Mouse (Mus musculus) megakaryocyte, embryonic 14.5 days (primary cell): ENCODE data around the gene Pepd. TPM values are rescaled to one million over a fixed set of nuclear protein-coding genes. Genes with fewer than 3 reads are reported as not detected.

Experiments
- H3K27me3 ChIP-seq: replicated peaks from 2 replicates; pipeline ENCODE3; 2012; ENCODE audit warnings: inconsistent platforms
- H3K36me3 ChIP-seq: replicated peaks from 2 replicates; pipeline ENCODE3; 2012; ENCODE audit warnings: low read length, inconsistent platforms, mixed read lengths
- H3K4me1 ChIP-seq: 2 replicates; pipeline ENCODE4 v1.6.1; 2012; ENCODE audit warnings: inconsistent platforms
- H3K4me3 ChIP-seq: replicated peaks from 2 replicates; pipeline ENCODE3; 2012; ENCODE audit warnings: moderate library complexity, mild to moderate bottlenecking, inconsistent platforms
- H3K9me3 ChIP-seq: 2 replicates; pipeline ENCODE4 v1.6.1; 2012; ENCODE audit warnings: inconsistent platforms
- FLI1 ChIP-seq: IDR thresholded peaks from 2 replicates; pipeline ENCODE4 v1.6.1; 2012; ENCODE audit warnings: low read length, inconsistent platforms, mixed read lengths
- GATA1 ChIP-seq: IDR thresholded peaks from 3 replicates; pipeline ENCODE4 v1.6.1; 2012; ENCODE audit warnings: mixed read lengths, low read length, inconsistent platforms, borderline replicate concordance
- polyA plus RNA-seq: library from polyadenylated mRNA; stranded (reverse); fragments of >175 nt; gene quantifications from 2 replicates; pipeline ENCODE4 v1.2.3, GENCODE M21; 2012; ENCODE audit warnings: low replicate concordance; ENCODE audit not compliant: insufficient read depth

The Pepd gene
- polyA plus RNA-seq, 1 experiment = 8.1 TPM

GRCm38 (mm10) chr7:35021365-35021764 is 109.2 kb downstream of the Pepd start:
- TF ChIP-seq FLI1 (no peak), GATA1 (no peak)
- Histone ChIP-seq H3K36me3 (peaks cover 54% of the 10 kb centered on the region), H3K4me1 (peaks cover 20% of the 10 kb centered on the region)

GRCm38 (mm10) chr7:35023251-35023650 is 111.1 kb downstream of the Pepd start:
- H3K4me1 ChIP-seq = peaks cover 37% of the 10 kb centered on the region
- H3K27me3 ChIP-seq = no peaks in the 10 kb centered on the region
- H3K9me3 ChIP-seq = no peaks in the 10 kb centered on the region
- H3K4me3 ChIP-seq = no peak overlapping the region
- TF ChIP-seq FLI1 (no peak), GATA1 (no peak)
- H3K36me3 ChIP-seq = peaks cover 67% of the 10 kb centered on the region

More at GRCm38 (mm10) chr7:35021365-35021764, 109.2 kb downstream of the Pepd start:
- H3K9me3 ChIP-seq = peaks cover under 1% of the 10 kb centered on the region
- no peaks in the 10 kb centered on the region for H3K27me3 ChIP-seq
- H3K4me3 ChIP-seq = no peak overlapping the region

GRCm38 (mm10) chr7:35024426-35024825 is 112.2 kb downstream of the Pepd start:
- Histone ChIP-seq H3K27me3 (no peaks in the 10 kb centered on the region), H3K4me1 (peaks cover 49% of the 10 kb centered on the region), H3K36me3 (peaks cover 62% of the 10 kb centered on the region), H3K9me3 (no peaks in the 10 kb centered on the region), H3K4me3 (no peak overlapping the region)
- no peak for TF ChIP-seq GATA1
- no peak for TF ChIP-seq FLI1

- TF ChIP-seq GATA1 (no peak), FLI1 (no peak)
Observed at GRCm38 (mm10) chr7:35025409-35026275, 113.5 kb downstream of the Pepd start.

GRCm38 (mm10) chr7:35026276-35026630 is 114.1 kb downstream of the Pepd start:
- H3K36me3 ChIP-seq = peaks cover 61% of the 10 kb centered on the region
- H3K9me3 ChIP-seq = no peaks in the 10 kb centered on the region
- peaks cover 67% of the 10 kb centered on the region for H3K4me1 ChIP-seq
- TF ChIP-seq GATA1 (no peak), FLI1 (no peak)
- H3K4me3 ChIP-seq = no peak overlapping the region
- H3K27me3 ChIP-seq = no peaks in the 10 kb centered on the region

More at GRCm38 (mm10) chr7:35025409-35026275, 113.5 kb downstream of the Pepd start:
- H3K4me1 ChIP-seq = peaks cover 61% of the 10 kb centered on the region
- no peaks in the 10 kb centered on the region for H3K27me3 ChIP-seq
- no peak overlapping the region for H3K4me3 ChIP-seq
- H3K9me3 ChIP-seq = no peaks in the 10 kb centered on the region
- peaks cover 61% of the 10 kb centered on the region for H3K36me3 ChIP-seq

- H3K9me3 ChIP-seq = no peaks in the 10 kb centered on the region
- TF ChIP-seq FLI1 = no peak
- no peak for TF ChIP-seq GATA1
- no peaks in the 10 kb centered on the region for H3K27me3 ChIP-seq
- peaks cover 61% of the 10 kb centered on the region for H3K36me3 ChIP-seq
- no peak overlapping the region for H3K4me3 ChIP-seq
- H3K4me1 ChIP-seq = peaks cover 69% of the 10 kb centered on the region
Observed at GRCm38 (mm10) chr7:35026838-35027291, 114.7 kb downstream of the Pepd start.

- H3K9me3 ChIP-seq = no peaks in the 10 kb centered on the region
- H3K27me3 ChIP-seq = no peaks in the 10 kb centered on the region
- H3K4me1 ChIP-seq = peaks cover 59% of the 10 kb centered on the region
- H3K4me3 ChIP-seq = peak overlapping the region; percentile 56
- TF ChIP-seq FLI1 = no peak
- TF ChIP-seq GATA1 = no peak
- peaks cover 67% of the 10 kb centered on the region for H3K36me3 ChIP-seq
Observed at GRCm38 (mm10) chr7:35027801-35028420, 115.7 kb downstream of the Pepd start.

- peaks cover 68% of the 10 kb centered on the region for H3K36me3 ChIP-seq
- TF ChIP-seq GATA1 = no peak
- TF ChIP-seq FLI1 = no peak
- peaks cover 58% of the 10 kb centered on the region for H3K4me1 ChIP-seq
- no peaks in the 10 kb centered on the region for H3K9me3 ChIP-seq
- peak overlapping the region; percentile 13 for H3K4me3 ChIP-seq
- H3K27me3 ChIP-seq = no peaks in the 10 kb centered on the region
Observed at GRCm38 (mm10) chr7:35028559-35028958, 116.4 kb downstream of the Pepd start.

- peaks cover 62% of the 10 kb centered on the region for H3K4me1 ChIP-seq
- H3K27me3 ChIP-seq = no peaks in the 10 kb centered on the region
- no peaks in the 10 kb centered on the region for H3K9me3 ChIP-seq
- TF ChIP-seq GATA1 (no peak), FLI1 (no peak)
- peaks cover 72% of the 10 kb centered on the region for H3K36me3 ChIP-seq
- peak overlapping the region; percentile 13 for H3K4me3 ChIP-seq
Observed at GRCm38 (mm10) chr7:35029228-35029627, 117.0 kb downstream of the Pepd start.

- H3K36me3 ChIP-seq = peaks cover 76% of the 10 kb centered on the region
- H3K4me3 ChIP-seq = peak overlapping the region; percentile 62
- H3K27me3 ChIP-seq = no peaks in the 10 kb centered on the region
- peaks cover 67% of the 10 kb centered on the region for H3K4me1 ChIP-seq
- TF ChIP-seq GATA1 (no peak), FLI1 (no peak)
- H3K9me3 ChIP-seq = no peaks in the 10 kb centered on the region
Observed at GRCm38 (mm10) chr7:35029648-35030047, 117.5 kb downstream of the Pepd start.
